ENCODE assay signal across 10 mouse cellular contexts in the genomic region with DNA sequence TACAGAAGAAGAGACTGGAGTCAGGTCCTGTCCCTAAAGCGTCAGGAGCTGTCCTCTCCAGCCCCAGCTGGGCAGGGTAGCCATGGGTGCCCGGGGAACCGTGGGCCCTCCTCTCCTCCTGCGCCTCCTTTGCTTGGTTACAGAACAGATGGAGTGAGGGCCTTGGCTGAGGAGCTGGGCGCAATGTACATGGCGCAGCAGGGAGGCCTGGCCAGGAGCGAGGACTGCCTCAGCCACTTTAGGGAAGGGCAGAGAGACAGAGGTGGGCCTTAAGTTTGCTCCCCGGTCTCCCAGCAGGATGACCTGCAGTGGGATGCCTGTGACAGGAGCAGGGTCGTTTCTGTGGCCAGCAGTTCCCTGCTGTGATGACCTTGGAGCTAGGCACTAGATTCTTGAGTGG.
DNase-seq lines count a peak whose midpoint lies in the region; ATAC-seq and TF ChIP-seq lines count a peak whose summit lies in the region.
"Had no signal": no experiment of that assay in that cellular context is flagged by ENCODE, and none has a peak within 500 bp of the region (broad histone marks: within the 10 kb centered on the region; RNA-seq: fewer than 3 reads in every experiment).

No protein-coding gene starts in this region.

- no peaks in the 10 kb centered on the region for H3K36me3 ChIP-seq in heart, embryonic 10.5 days
- H3K36me3 ChIP-seq in stomach, embryonic 14.5 days (ENCODE audit: control insufficient read depth, insufficient read depth, low read length) = no peaks in the 10 kb centered on the region
- H3K36me3 ChIP-seq in stomach, postnatal 0 days (ENCODE audit: control insufficient read depth, insufficient read depth, low read length) = no peaks in the 10 kb centered on the region
- no peaks in the 10 kb centered on the region for H3K36me3 ChIP-seq in liver, embryonic 15.5 days (replicated peaks)
- H3K36me3 ChIP-seq: lung, embryonic 15.5 days had no signal

- H3K4me2 ChIP-seq in stomach, embryonic 14.5 days (replicated peaks; ENCODE audit: low read depth, low read length) = no peak overlapping the region
- no peak overlapping the region for H3K4me2 ChIP-seq in stomach, postnatal 0 days (replicated peaks; ENCODE audit: low read depth)
- H3K4me2 ChIP-seq in liver, embryonic 15.5 days = peak overlapping the region; percentile 86
- H3K4me2 ChIP-seq: lung, embryonic 15.5 days had no signal

- H3K27me3 ChIP-seq in heart, embryonic 10.5 days (ENCODE audit: insufficient read depth, poor library complexity, severe bottlenecking) = no peaks in the 10 kb centered on the region
- no peaks in the 10 kb centered on the region for H3K27me3 ChIP-seq in stomach, embryonic 14.5 days (ENCODE audit: control insufficient read depth, insufficient read depth, low read length)
- H3K27me3 ChIP-seq in stomach, postnatal 0 days (ENCODE audit: control insufficient read depth, insufficient read depth, low read length) = no peaks in the 10 kb centered on the region
- no peaks in the 10 kb centered on the region for H3K27me3 ChIP-seq in liver, embryonic 15.5 days
- H3K27me3 ChIP-seq: lung, embryonic 15.5 days had no signal

- H3K27ac ChIP-seq in heart, embryonic 10.5 days = peak overlapping the region; percentile 87
- 0 out of 2 replicates have a peak overlapping the region, but pooled peaks have one; percentile 2 for H3K27ac ChIP-seq in stomach, embryonic 14.5 days (ENCODE audit: low read length)
- H3K27ac ChIP-seq in stomach, postnatal 0 days (replicated peaks) = no peak overlapping the region
- H3K27ac ChIP-seq in liver, embryonic 15.5 days (replicated peaks) = peak overlapping the region; percentile 97
- H3K27ac ChIP-seq: lung, embryonic 15.5 days had no signal

- H3K4me3 ChIP-seq in heart, embryonic 10.5 days = peak overlapping the region; percentile 24; the same call in 1 of the 2 replicates
- H3K4me3 ChIP-seq in stomach, embryonic 14.5 days (ENCODE audit: low read depth, low read length) = no peak overlapping the region
- H3K4me3 ChIP-seq in stomach, postnatal 0 days (ENCODE audit: low read depth, low read length) = no peak overlapping the region
- H3K4me3 ChIP-seq in liver, embryonic 15.5 days (replicated peaks) = peak overlapping the region; percentile 65
- H3K4me3 ChIP-seq: lung, embryonic 15.5 days had no signal

- WGBS in heart, embryonic 10.5 days = 83% methylated on average over 9 of the region's 9 CpGs
- 85% methylated on average over 9 of the region's 9 CpGs for WGBS in stomach, embryonic 14.5 days
- WGBS in stomach, postnatal 0 days = 85% methylated on average over 9 of the region's 9 CpGs
- 86% methylated on average over 9 of the region's 9 CpGs for WGBS in liver, embryonic 15.5 days (ENCODE audit: insufficient replicate concordance)

- H3K9me3 ChIP-seq in heart, embryonic 10.5 days = no peaks in the 10 kb centered on the region
- no peaks in the 10 kb centered on the region for H3K9me3 ChIP-seq in stomach, embryonic 14.5 days (ENCODE audit: control insufficient read depth, low read depth, low read length)
- no peaks in the 10 kb centered on the region for H3K9me3 ChIP-seq in stomach, postnatal 0 days (ENCODE audit: control insufficient read depth, low read length)
- H3K9me3 ChIP-seq in liver, embryonic 15.5 days (replicated peaks) = no peaks in the 10 kb centered on the region
- H3K9me3 ChIP-seq: lung, embryonic 15.5 days had no signal

- DNase-seq in heart, embryonic 10.5 days (ENCODE audit: low spot score) = no peak
- DNase-seq in heart, postnatal 4 days = no peak
- DNase-seq in stomach, postnatal 0 days (ENCODE audit: low spot score) = no peak
- DNase-seq in right cerebral cortex, postnatal 14 days = no peak
- DNase-seq in kidney, postnatal 10 days = no peak
- DNase-seq in adipocyte (ENCODE audit: low spot score) = no peak
- DNase-seq: kidney, adult 9 months had no signal

- TF ChIP-seq EP300 in stomach, postnatal 0 days (optimal IDR thresholded peaks at IDR 0.05) = no peak

- H3K9ac ChIP-seq in stomach, embryonic 14.5 days (replicated peaks; ENCODE audit: low read depth, low read length) = no peak overlapping the region
- no peak overlapping the region for H3K9ac ChIP-seq in stomach, postnatal 0 days (ENCODE audit: low read length)
- H3K9ac ChIP-seq in liver, embryonic 15.5 days = peak overlapping the region; percentile 76; the same call in 1 of the 2 replicates
- H3K9ac ChIP-seq: lung, embryonic 15.5 days had no signal

- no peak for ATAC-seq in stomach, embryonic 14.5 days (ENCODE audit: insufficient number of reproducible peaks, insufficient read depth, low FRiP score, low read depth)
- ATAC-seq in stomach, postnatal 0 days (ENCODE audit: low FRiP score, low TSS enrichment) = no peak
- no peak for ATAC-seq in liver, embryonic 15.5 days (ENCODE audit: insufficient read depth)

- no peak for TF ChIP-seq CTCF in stomach, postnatal 0 days (IDR thresholded peaks at IDR 0.05; ENCODE audit: low read depth)

- H3K4me1 ChIP-seq in heart, embryonic 10.5 days = peaks cover 91% of the 10 kb centered on the region
- H3K4me1 ChIP-seq in stomach, embryonic 14.5 days (ENCODE audit: control insufficient read depth, insufficient read depth, low read length) = peaks cover 59% of the 10 kb centered on the region
- peaks cover 7% of the 10 kb centered on the region for H3K4me1 ChIP-seq in stomach, postnatal 0 days (replicated peaks; ENCODE audit: control insufficient read depth, insufficient read depth)
- H3K4me1 ChIP-seq in liver, embryonic 15.5 days (replicated peaks) = peaks cover 90% of the 10 kb centered on the region

Comparison
In these comparisons a context has a peak if more than half of its experiments do, and no peak if none do; other contexts are left out.
1. H3K4me3 ChIP-seq: peak in heart, embryonic 10.5 days (single experiment) and liver, embryonic 15.5 days (single experiment); none in stomach, embryonic 14.5 days (single experiment) and stomach, postnatal 0 days (single experiment).